In genomic region chr7:45718331-45718730, GRCm38 (mm10) we compare ENCODE assay signal across 8 mouse cellular contexts. TPM values are rescaled to one million over a fixed set of nuclear protein-coding genes. Genes with fewer than 3 reads are reported as not detected.
DNase-seq lines count a peak whose midpoint lies in the region; ATAC-seq and TF ChIP-seq lines count a peak whose summit lies in the region.

No protein-coding gene starts in this region.

- no peaks in the 10 kb centered on the region for H3K27me3 ChIP-seq in lung, embryonic 15.5 days
- H3K27me3 ChIP-seq in embryonic facial prominence, embryonic 15.5 days, result no peaks in the 10 kb centered on the region
- H3K27me3 ChIP-seq in intestine, postnatal 0 days (replicated peaks; ENCODE audit: control insufficient read depth, insufficient read depth, low read length), result no peaks in the 10 kb centered on the region
- no peaks in the 10 kb centered on the region; the same call in 1 of the 2 replicates for H3K27me3 ChIP-seq in neural tube, embryonic 14.5 days (ENCODE audit: control insufficient read depth, insufficient read depth, low read length)

- peaks cover 55% of the 10 kb centered on the region for H3K4me1 ChIP-seq in lung, embryonic 15.5 days
- peaks cover 51% of the 10 kb centered on the region for H3K4me1 ChIP-seq in embryonic facial prominence, embryonic 15.5 days
- peaks cover 19% of the 10 kb centered on the region; the same call in 1 of the 2 replicates for H3K4me1 ChIP-seq in intestine, postnatal 0 days (replicated peaks; ENCODE audit: control insufficient read depth, insufficient read depth, low read length)
- peaks cover 36% of the 10 kb centered on the region for H3K4me1 ChIP-seq in neural tube, embryonic 14.5 days (ENCODE audit: control insufficient read depth, insufficient read depth, low read length)

- H3K4me2 ChIP-seq in lung, embryonic 15.5 days, result peak overlapping the region; percentile 82
- H3K4me2 ChIP-seq in embryonic facial prominence, embryonic 15.5 days (replicated peaks), result peak overlapping the region; percentile 91
- peak overlapping the region; percentile 78 for H3K4me2 ChIP-seq in intestine, postnatal 0 days (replicated peaks; ENCODE audit: low read depth)
- peak overlapping the region; percentile 60 for H3K4me2 ChIP-seq in neural tube, embryonic 14.5 days (ENCODE audit: low read depth, low read length)

- peak overlapping the region; percentile 97 for H3K9ac ChIP-seq in lung, embryonic 15.5 days
- peak overlapping the region; percentile 95 for H3K9ac ChIP-seq in embryonic facial prominence, embryonic 15.5 days
- H3K9ac ChIP-seq in intestine, postnatal 0 days (ENCODE audit: low read depth, low read length), result peak overlapping the region; percentile 79
- peak overlapping the region; percentile 66 for H3K9ac ChIP-seq in neural tube, embryonic 14.5 days (replicated peaks; ENCODE audit: low read depth, low read length)

- under 1% methylated on average over 20 of the region's 20 CpGs for WGBS in lung, embryonic 15.5 days
- 0% methylated on average over 20 of the region's 20 CpGs for WGBS in embryonic facial prominence, embryonic 15.5 days
- WGBS in intestine, postnatal 0 days, result under 1% methylated on average over 20 of the region's 20 CpGs
- WGBS in neural tube, embryonic 14.5 days, result 1% methylated on average over 20 of the region's 20 CpGs

- no peak for ATAC-seq in lung, embryonic 15.5 days (ENCODE audit: borderline replicate concordance, extremely low read depth, low FRiP score, low TSS enrichment)
- no peak for ATAC-seq in embryonic facial prominence, embryonic 15.5 days (ENCODE audit: insufficient number of reproducible peaks, low FRiP score, low TSS enrichment, low read depth)
- ATAC-seq in intestine, postnatal 0 days, result no peak
- ATAC-seq in neural tube, embryonic 14.5 days (ENCODE audit: low read depth), result no peak

- no peaks in the 10 kb centered on the region for H3K9me3 ChIP-seq in lung, embryonic 15.5 days
- H3K9me3 ChIP-seq in embryonic facial prominence, embryonic 15.5 days (replicated peaks), result no peaks in the 10 kb centered on the region
- no peaks in the 10 kb centered on the region for H3K9me3 ChIP-seq in intestine, postnatal 0 days (ENCODE audit: control insufficient read depth)
- H3K9me3 ChIP-seq in neural tube, embryonic 14.5 days (ENCODE audit: control insufficient read depth, low read length), result no peaks in the 10 kb centered on the region

- peaks cover 44% of the 10 kb centered on the region for H3K36me3 ChIP-seq in lung, embryonic 15.5 days
- H3K36me3 ChIP-seq in embryonic facial prominence, embryonic 15.5 days, result peaks cover 43% of the 10 kb centered on the region
- peaks cover 29% of the 10 kb centered on the region for H3K36me3 ChIP-seq in intestine, postnatal 0 days (ENCODE audit: control insufficient read depth, insufficient read depth)
- peaks cover 16% of the 10 kb centered on the region for H3K36me3 ChIP-seq in neural tube, embryonic 14.5 days (ENCODE audit: control insufficient read depth, insufficient read depth, low read length)

- H3K27ac ChIP-seq in lung, embryonic 15.5 days, result peak overlapping the region; percentile 88
- peak overlapping the region; percentile 95 for H3K27ac ChIP-seq in embryonic facial prominence, embryonic 15.5 days (replicated peaks)
- peak overlapping the region; percentile 79 for H3K27ac ChIP-seq in intestine, postnatal 0 days (ENCODE audit: low read depth, low read length)
- peak overlapping the region; percentile 85 for H3K27ac ChIP-seq in neural tube, embryonic 14.5 days (ENCODE audit: low read depth, low read length)

- TF ChIP-seq CTCF in intestine, postnatal 0 days (IDR thresholded peaks at IDR 0.05; ENCODE audit: low read depth), result no peak

- H3K4me3 ChIP-seq in lung, embryonic 15.5 days, result peak overlapping the region; percentile 86
- H3K4me3 ChIP-seq in embryonic facial prominence, embryonic 15.5 days (replicated peaks), result peak overlapping the region; percentile 82
- peak overlapping the region; percentile 67 for H3K4me3 ChIP-seq in intestine, postnatal 0 days (ENCODE audit: low read depth, low read length)
- peak overlapping the region; percentile 58 for H3K4me3 ChIP-seq in neural tube, embryonic 14.5 days (ENCODE audit: low read depth, low read length)

- no peak for DNase-seq in lung, postnatal 25 days (ENCODE audit: low spot score)
- DNase-seq in frontal cortex, postnatal 25 days (ENCODE audit: low spot score in 2 of 2), result no peak
- no peak for DNase-seq in thymus, postnatal 36 days
- no peak for DNase-seq in right cerebral cortex, adult 2 months (ENCODE audit: low spot score in 2 of 2)

RNA-seq across cellular contexts. Expression of gene Sphk2, which starts 0.5 kb away (rescaled TPM):
- 26.4 and 26.5 TPM in 2 replicates for polyA plus RNA-seq in lung, embryonic 15.5 days (2015; fragmentation: Nextera tagmentation; extraction: Ambion mirVana)
- polyA plus RNA-seq in embryonic facial prominence, embryonic 15.5 days (2015; fragmentation: Nextera tagmentation; extraction: Ambion mirVana), result 38.4 and 43.4 TPM in 2 replicates
- polyA plus RNA-seq in intestine, postnatal 0 days (2015; fragmentation: Nextera tagmentation; extraction: Ambion mirVana), result 55.1 and 55.9 TPM in 2 replicates
- 15.6 and 19.1 TPM in 2 replicates for polyA plus RNA-seq in neural tube, embryonic 14.5 days (2014; fragmentation: Nextera tagmentation; extraction: Ambion mirVana)

RNA-seq across cellular contexts. Expression of gene Fam83e, which starts 2.7 kb away (rescaled TPM):
- polyA plus RNA-seq in lung, embryonic 15.5 days (2015; fragmentation: Nextera tagmentation; extraction: Ambion mirVana), result 1.4 and 1.5 TPM in 2 replicates
- 2.1 and 3.2 TPM in 2 replicates for polyA plus RNA-seq in embryonic facial prominence, embryonic 15.5 days (2015; fragmentation: Nextera tagmentation; extraction: Ambion mirVana)
- 16.6 and 16.7 TPM in 2 replicates for polyA plus RNA-seq in intestine, postnatal 0 days (2015; fragmentation: Nextera tagmentation; extraction: Ambion mirVana)
- polyA plus RNA-seq in neural tube, embryonic 14.5 days (2014; fragmentation: Nextera tagmentation; extraction: Ambion mirVana), result 0.17 and 0.24 TPM in 2 replicates

RNA-seq across cellular contexts. Expression of gene Rpl18, which starts 3.1 kb away (rescaled TPM):
- 1,016 and 1,098 TPM in 2 replicates for polyA plus RNA-seq in lung, embryonic 15.5 days (2015; fragmentation: Nextera tagmentation; extraction: Ambion mirVana)
- 1,062 and 1,100 TPM in 2 replicates for polyA plus RNA-seq in embryonic facial prominence, embryonic 15.5 days (2015; fragmentation: Nextera tagmentation; extraction: Ambion mirVana)
- 708 and 740 TPM in 2 replicates for polyA plus RNA-seq in intestine, postnatal 0 days (2015; fragmentation: Nextera tagmentation; extraction: Ambion mirVana)
- polyA plus RNA-seq in neural tube, embryonic 14.5 days (2014; fragmentation: Nextera tagmentation; extraction: Ambion mirVana), result 603 and 609 TPM in 2 replicates

RNA-seq across cellular contexts. Expression of gene Spaca4, which starts 7.3 kb away (rescaled TPM):
- not detected in 2 replicates for polyA plus RNA-seq in lung, embryonic 15.5 days (2015; fragmentation: Nextera tagmentation; extraction: Ambion mirVana)
- polyA plus RNA-seq in embryonic facial prominence, embryonic 15.5 days (2015; fragmentation: Nextera tagmentation; extraction: Ambion mirVana), result 0.24 and 0.25 TPM in 2 replicates
- polyA plus RNA-seq in intestine, postnatal 0 days (2015; fragmentation: Nextera tagmentation; extraction: Ambion mirVana), result 0.17 and 0.22 TPM in 2 replicates
- polyA plus RNA-seq in neural tube, embryonic 14.5 days (2014; fragmentation: Nextera tagmentation; extraction: Ambion mirVana), result not detected in 2 replicates

RNA-seq across cellular contexts. Expression of gene Dbp, which starts 13.4 kb away (rescaled TPM):
- 2.7 and 3.1 TPM in 2 replicates for polyA plus RNA-seq in lung, embryonic 15.5 days (2015; fragmentation: Nextera tagmentation; extraction: Ambion mirVana)
- polyA plus RNA-seq in embryonic facial prominence, embryonic 15.5 days (2015; fragmentation: Nextera tagmentation; extraction: Ambion mirVana), result 6.8 and 7.0 TPM in 2 replicates
- polyA plus RNA-seq in intestine, postnatal 0 days (2015; fragmentation: Nextera tagmentation; extraction: Ambion mirVana), result 6.9 and 8.6 TPM in 2 replicates
- 2.5 and 2.6 TPM in 2 replicates for polyA plus RNA-seq in neural tube, embryonic 14.5 days (2014; fragmentation: Nextera tagmentation; extraction: Ambion mirVana)
